Mouse (Mus musculus): ENCODE data around the gene Vtcn1.

The Vtcn1 gene

GRCm38 (mm10) chr3:100856050-100856815 lies 31.0 kb downstream of the Vtcn1 start:
- no peak for DNase-seq (ENCODE audit: low read depth, low spot score)

GRCm38 (mm10) chr3:100857139-100857538 lies 31.9 kb downstream of the Vtcn1 start:
- no peak for DNase-seq (ENCODE audit: low read depth, low spot score)

DNA sequence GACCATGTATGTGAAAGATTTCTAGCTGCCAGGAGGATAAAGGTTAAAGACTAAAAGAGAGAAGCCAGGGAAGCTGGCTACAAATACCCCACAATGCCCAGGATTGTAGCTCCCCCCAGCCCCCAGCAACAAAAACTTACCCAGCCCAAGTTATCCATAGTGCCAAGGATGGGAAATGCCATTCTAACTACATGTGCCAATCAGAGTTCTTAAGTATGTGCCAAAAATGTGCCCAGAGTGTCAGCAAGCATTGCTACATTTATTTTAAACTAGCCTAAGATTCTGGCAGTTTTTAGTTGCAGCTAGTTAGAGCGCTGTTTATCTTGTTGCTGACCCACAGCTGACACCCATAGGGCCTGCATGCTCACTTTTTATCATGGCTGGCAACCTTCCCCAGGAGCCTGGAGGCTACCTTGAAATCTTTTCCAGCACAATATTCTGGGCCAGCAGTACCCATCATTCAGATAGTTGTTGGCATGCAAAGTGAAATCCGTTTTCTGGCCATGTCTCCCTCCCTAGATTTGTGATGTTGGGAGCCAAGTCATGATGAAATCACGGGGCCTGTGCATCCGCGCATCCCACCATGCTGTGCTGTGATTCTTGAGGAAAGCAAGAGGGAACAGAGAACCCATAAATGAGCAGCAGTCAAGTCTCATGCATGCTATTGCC lies 33.2 kb downstream of the Vtcn1 start:
- DNase-seq (ENCODE audit: low read depth, low spot score), result no peak

DNA sequence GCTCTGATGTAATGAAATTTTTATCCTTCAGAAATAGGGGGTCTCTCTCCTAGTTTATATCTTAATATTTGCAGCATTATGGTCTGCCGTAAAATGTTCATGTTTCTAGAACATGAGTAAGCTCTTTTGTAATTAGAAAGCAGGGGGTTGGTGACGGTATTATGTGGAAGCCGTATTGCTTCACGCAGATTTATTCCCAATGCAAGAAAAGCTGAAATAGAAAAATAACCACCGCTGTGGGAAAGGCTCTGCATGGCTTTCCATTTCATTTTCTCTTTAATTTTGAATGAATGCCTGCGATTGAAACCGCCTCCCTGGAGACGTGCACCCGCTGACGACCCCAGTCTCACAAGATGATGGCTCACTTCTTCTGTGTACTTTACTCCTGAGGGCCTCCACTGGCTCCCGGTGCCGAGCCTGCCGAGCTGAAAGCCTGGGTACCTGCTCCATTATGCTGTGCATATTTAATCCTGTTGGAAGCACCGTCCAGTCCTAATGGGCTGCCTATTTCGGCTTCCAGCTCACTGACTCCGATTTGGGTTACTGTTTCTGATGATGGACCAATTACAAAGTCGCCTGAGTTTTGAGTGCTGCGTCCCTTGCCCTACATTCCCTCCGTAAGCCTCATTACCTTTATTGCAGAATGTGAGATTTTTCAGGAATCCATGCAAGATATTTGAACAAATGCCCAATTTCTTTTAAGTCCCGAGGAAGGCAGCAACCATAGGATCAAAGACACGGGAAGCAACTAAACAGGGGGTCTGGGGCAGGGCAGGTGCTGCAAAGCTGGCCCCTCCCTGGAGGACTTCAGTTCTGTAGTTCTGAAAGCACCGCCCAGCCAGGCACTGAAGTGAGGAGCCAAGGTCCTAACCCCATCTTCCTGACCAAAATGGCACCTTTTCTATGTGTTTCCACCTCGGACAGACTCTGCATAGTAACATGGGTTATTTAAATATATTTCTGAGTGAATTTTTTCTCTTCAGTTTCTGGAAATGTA lies 36.3 kb downstream of the Vtcn1 start:
- no peak for DNase-seq (ENCODE audit: low read depth, low spot score)

GRCm38 (mm10) chr3:100866946-100867345 lies 41.7 kb downstream of the Vtcn1 start:
- no peak for DNase-seq (ENCODE audit: low read depth, low spot score)

GRCm38 (mm10) chr3:100877057-100877456 lies 51.8 kb downstream of the Vtcn1 start:
- no peak for DNase-seq (ENCODE audit: low read depth, low spot score)

DNA sequence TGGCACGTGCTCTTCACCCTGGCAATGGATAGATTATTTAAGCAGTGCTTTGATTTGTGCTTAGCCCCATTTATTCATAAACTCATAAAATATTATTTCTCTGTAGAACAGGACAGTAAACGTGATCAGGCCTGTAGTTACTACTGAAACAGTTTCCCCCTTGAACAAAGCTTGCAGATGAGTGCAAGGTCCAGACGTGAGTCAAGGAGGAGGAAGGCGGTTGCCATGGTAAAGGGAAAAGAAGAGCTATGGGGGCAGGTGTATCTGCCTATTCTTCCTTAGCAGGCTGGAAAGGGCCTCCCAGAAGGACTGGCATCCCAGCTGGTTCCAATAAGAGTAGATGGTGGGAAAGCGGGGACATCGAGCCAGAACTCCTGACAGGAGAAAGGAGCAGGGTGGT lies 56.1 kb downstream of the Vtcn1 start:
- DNase-seq (ENCODE audit: low read depth, low spot score), result no peak

- DNase-seq (ENCODE audit: low read depth, low spot score), result no peak
These were observed 56.8 kb downstream of the Vtcn1 start for GRCm38 (mm10) chr3:100881843-100882634.

- DNase-seq (ENCODE audit: low read depth, low spot score), result no peak
These were observed 64.0 kb downstream of the Vtcn1 start for GRCm38 (mm10) chr3:100889234-100889633.

GRCm38 (mm10) chr3:100890406-100890805 lies 65.1 kb downstream of the Vtcn1 start:
- DNase-seq (ENCODE audit: low read depth, low spot score), result no peak

GRCm38 (mm10) chr3:100892383-100893335 lies 67.4 kb downstream of the Vtcn1 start:
- DNase-seq (ENCODE audit: low read depth, low spot score), result no peak

DNA sequence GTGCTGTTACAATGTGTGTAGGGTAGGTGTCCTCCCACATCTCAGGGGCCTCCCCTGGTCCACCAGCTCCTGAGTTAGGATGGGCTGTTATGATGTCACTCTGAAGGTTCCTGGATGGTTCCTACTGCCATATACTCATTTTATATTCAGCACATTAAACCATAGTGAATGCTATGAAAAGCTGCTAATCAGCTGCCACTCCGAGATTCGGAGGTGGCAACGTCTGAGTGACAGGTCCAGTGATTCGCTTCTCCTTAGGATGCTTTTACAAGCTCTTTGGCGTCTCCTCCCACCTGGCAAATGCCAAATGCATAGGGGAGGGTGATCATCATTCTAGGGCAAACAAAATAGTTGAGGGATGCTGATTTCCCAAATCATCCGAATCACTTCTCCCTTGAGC lies 70.2 kb downstream of the Vtcn1 start:
- DNase-seq (ENCODE audit: low read depth, low spot score), result no peak

DNA sequence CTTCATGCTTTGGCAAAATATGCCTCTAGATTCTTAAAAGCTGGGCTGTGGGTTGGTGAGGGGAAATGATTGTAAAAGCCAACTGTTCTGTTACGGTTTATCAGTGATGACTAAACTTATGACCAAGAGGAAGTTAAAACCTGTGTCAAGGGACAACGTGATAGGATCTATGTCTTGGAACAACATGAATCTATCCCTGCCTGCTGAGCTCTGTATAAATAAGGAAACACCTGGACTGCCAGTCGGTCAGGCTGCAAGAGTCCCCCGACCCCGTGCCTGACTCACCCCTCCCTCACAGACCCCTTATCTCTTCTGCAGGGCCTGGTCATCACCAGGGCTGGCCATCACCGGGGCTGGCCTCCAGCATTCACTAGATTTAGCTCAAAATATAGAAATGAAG lies 80.9 kb downstream of the Vtcn1 start:
- no peak for DNase-seq (ENCODE audit: low read depth, low spot score)

DNA sequence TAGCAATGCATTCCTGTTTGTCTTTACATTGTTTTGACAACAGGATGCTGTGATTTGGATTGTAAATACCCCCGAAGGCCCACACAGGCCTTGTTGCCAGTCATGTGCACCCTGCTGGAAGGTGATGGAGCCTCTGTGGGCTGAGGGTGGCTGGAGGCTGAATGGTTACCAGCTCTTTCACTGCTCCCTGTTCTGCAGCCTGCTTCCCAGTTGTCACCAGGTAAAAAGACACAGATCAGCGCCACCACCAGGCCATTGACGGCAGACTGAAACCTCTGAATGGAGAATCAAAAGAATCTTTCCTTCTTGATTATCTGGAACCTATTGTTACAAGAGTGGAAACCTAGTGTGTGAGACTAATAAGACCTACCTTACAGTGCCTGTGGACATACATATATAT lies 81.7 kb downstream of the Vtcn1 start:
- no peak for DNase-seq (ENCODE audit: low read depth, low spot score)

- DNase-seq (ENCODE audit: low read depth, low spot score), result no peak
These were observed 83.3 kb downstream of the Vtcn1 start for GRCm38 (mm10) chr3:100908594-100908993.

GRCm38 (mm10) chr3:100910621-100911020 lies 85.4 kb downstream of the Vtcn1 start:
- DNase-seq (ENCODE audit: low read depth, low spot score), result no peak

DNA sequence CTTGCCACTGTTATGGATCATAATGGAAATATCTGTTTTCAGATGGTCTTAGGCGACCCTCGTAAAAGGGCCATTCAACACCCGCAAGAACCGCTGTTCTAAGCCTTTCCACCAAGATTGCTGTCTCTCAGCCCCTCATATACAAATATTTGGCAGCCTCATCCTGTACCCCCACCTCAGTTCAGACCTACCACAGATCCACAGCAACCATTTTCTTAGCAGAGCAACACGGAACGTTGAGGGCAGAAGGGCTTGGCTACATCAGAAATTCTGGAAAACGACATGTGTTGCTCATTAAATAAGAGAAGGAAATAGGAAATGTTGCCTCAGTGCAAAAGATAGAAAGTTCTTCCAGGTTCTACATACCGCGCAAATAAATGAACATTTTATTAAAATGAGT lies 85.8 kb downstream of the Vtcn1 start:
- no peak for DNase-seq (ENCODE audit: low read depth, low spot score)

GRCm38 (mm10) chr3:100911498-100912213 lies 86.4 kb downstream of the Vtcn1 start:
- DNase-seq (ENCODE audit: low read depth, low spot score), result no peak

DNA sequence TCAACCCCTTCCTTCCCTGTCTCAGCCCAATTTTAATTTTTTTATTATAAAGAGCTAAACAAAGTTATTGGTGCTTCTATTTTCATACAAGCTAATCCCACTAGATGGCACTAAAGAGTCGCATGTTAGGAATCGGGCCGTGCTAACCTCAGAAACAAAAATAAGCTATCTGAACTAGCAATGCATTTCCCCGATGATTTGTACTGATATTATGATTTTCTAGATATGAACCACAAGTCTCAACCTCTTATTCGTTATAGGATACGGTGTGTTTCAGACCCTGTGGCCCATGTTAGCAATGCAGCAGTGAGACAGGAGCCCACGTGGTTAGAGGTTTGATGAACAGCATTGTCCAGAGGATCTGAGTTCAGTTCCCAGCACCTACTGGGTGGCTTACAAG lies 91.6 kb downstream of the Vtcn1 start:
- peak; percentile 57 for DNase-seq (ENCODE audit: low read depth, low spot score)

All from mesoderm, embryonic 11.5 days (tissue).